Mouse (Mus musculus): ENCODE results near the gene Cntnap3. TPM values are rescaled to one million over a fixed set of nuclear protein-coding genes. Genes with fewer than 3 reads are reported as not detected.

Gene Cntnap3
- polyA plus RNA-seq, 1 experiment, result 0.28 TPM

GRCm38 (mm10) chr13:64692463-64692862, 211.3 kb downstream of the Cntnap3 start:
- H3K27me3 ChIP-seq (ENCODE audit: control insufficient read depth, insufficient read depth, low read length), result no peaks in the 10 kb centered on the region
- H3K4me1 ChIP-seq (ENCODE audit: control insufficient read depth, insufficient read depth, low read length), result no peaks in the 10 kb centered on the region
- 71% methylated on average over 1 of the region's 1 CpGs for WGBS
- no peak overlapping the region for H3K4me3 ChIP-seq (replicated peaks; ENCODE audit: insufficient read depth, low read depth, low read length)
- H3K27ac ChIP-seq (ENCODE audit: insufficient read depth, low read length), result no peak overlapping the region
- DNase-seq, result no peak
- no peak for TF ChIP-seq CTCF (IDR thresholded peaks at IDR 0.05; ENCODE audit: borderline replicate concordance, insufficient read depth, low read depth, low read length)
- no peak for TF ChIP-seq POLR2A (IDR thresholded peaks at IDR 0.05; ENCODE audit: borderline replicate concordance, insufficient read depth, low read length)

Other genes with a start within 250 kb of the Cntnap3 start
- not detected in 2 replicates for gene Spata31, start 13.5 kb upstream of the Cntnap3 start, polyA plus RNA-seq (2012; rRNA removed)
- gene Spata31d1c, start 129.1 kb upstream of the Cntnap3 start, polyA plus RNA-seq (2012; rRNA removed), result not detected in 2 replicates
- gene Prss47, start 148.8 kb upstream of the Cntnap3 start, polyA plus RNA-seq (2012; rRNA removed), result not detected in 2 replicates
- gene Mfsd14b, start 209.0 kb upstream of the Cntnap3 start, polyA plus RNA-seq (2012; rRNA removed), result 33.0 and 36.8 TPM in 2 replicates
- not detected in 2 replicates for gene Olfr465-ps1, start 234.1 kb upstream of the Cntnap3 start, polyA plus RNA-seq (2012; rRNA removed)
- gene Olfr466, start 246.3 kb upstream of the Cntnap3 start, polyA plus RNA-seq (2012; rRNA removed), result not detected in 2 replicates

All from cerebellum, adult 2 months (tissue).